Mouse (Mus musculus) E14TG2a.4 (cell line): Measurements from ENCODE around the gene Crp.

ENCODE experiments used
- H3K27me3 ChIP-seq: 2 replicates; pipeline ENCODE4 v1.6.1; 2014; ENCODE audit warnings: low read length, control low read depth; ENCODE audit not compliant: insufficient read depth
- H3K36me3 ChIP-seq: 2 replicates; pipeline ENCODE4 v1.6.1; 2014; ENCODE audit warnings: low read length, control low read depth; ENCODE audit not compliant: insufficient read depth
- H3K4me1 ChIP-seq: replicated peaks from 2 replicates; pipeline ENCODE4 v1.6.1; 2014; ENCODE audit warnings: low read depth, low read length, control low read depth
- H3K4me3 ChIP-seq: replicated peaks from 2 replicates; pipeline ENCODE4 v1.5.1; 2014; ENCODE audit warnings: mild to moderate bottlenecking, low read length
- H3K9me3 ChIP-seq: 2 replicates; pipeline ENCODE4 v1.6.1; 2014; ENCODE audit warnings: low read length, control low read depth
- CTCF ChIP-seq: conservative IDR thresholded peaks from 2 replicates; pipeline ENCODE4 v1.5.1; 2014; ENCODE audit warnings: low read length
- NANOG ChIP-seq: IDR thresholded peaks from 2 replicates; pipeline ENCODE4 v1.6.1; 2014; ENCODE audit warnings: borderline replicate concordance, low read length, mixed read lengths
- POU5F1 ChIP-seq: IDR thresholded peaks from 2 replicates; pipeline ENCODE4 v1.6.1; 2014; ENCODE audit warnings: low read length, borderline replicate concordance

The Crp gene

DNA sequence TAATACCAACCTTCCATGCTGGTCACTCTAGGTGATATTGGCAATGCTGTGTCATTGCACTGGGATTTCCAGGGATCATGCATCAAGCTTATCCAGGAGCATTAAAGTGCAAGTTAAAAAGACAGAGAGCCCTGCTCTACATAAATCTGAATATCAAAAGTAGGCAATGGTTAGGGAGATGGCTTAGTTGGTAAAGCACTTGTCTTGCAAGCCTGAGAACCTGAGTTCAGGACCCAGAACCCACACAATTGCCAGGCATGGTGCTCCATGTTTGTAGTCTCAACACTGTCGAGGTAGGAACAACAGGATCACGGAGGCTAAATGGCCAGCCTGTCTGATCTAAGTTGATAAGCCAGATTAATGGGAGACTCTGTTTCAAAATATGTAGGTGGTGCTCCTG, 3.5 kb downstream of the Crp start:
- Histone ChIP-seq H3K9me3 (no peaks in the 10 kb centered on the region), H3K36me3 (no peaks in the 10 kb centered on the region), H3K4me3 (no peak overlapping the region), H3K4me1 (peaks cover 5% of the 10 kb centered on the region), H3K27me3 (no peaks in the 10 kb centered on the region)
- no peak for TF ChIP-seq CTCF
- TF ChIP-seq NANOG: peak; percentile 90
- no peak for TF ChIP-seq POU5F1

GRCm38 (mm10) chr1:172701901-172702300, 4.0 kb downstream of the Crp start:
- TF ChIP-seq NANOG: no peak
- TF ChIP-seq CTCF: no peak
- no peak for TF ChIP-seq POU5F1
- Histone ChIP-seq H3K4me1 (peaks cover 5% of the 10 kb centered on the region), H3K4me3 (no peak overlapping the region), H3K36me3 (no peaks in the 10 kb centered on the region), H3K9me3 (no peaks in the 10 kb centered on the region), H3K27me3 (no peaks in the 10 kb centered on the region)

DNA sequence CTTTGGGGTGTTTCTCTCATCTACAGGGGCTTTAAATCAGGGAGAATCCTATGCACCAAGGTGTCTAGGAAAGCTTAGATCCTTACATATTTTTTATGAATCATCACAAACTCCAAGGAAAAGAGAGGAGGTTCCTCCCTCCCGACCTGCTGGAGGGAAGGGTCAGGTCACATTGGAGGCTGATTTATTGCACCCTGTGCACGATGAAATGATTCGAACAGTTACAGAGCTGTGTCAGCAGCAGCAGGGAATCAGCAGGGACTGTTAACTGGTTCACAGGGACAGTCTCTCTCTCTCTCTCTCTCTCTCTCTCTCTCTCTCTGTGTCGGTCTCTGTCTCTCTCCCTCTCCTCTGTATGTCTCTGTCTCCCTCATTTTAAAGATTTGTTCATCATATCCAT, 6.9 kb downstream of the Crp start:
- no peak overlapping the region for H3K4me3 ChIP-seq
- no peak for TF ChIP-seq NANOG
- no peak for TF ChIP-seq POU5F1
- no peak for TF ChIP-seq CTCF
- H3K9me3 ChIP-seq: 0 out of 2 replicates have a peak, but pooled peaks cover 3% of the 10 kb centered on the region

GRCm38 (mm10) chr1:172706243-172706642, 8.4 kb downstream of the Crp start:
- TF ChIP-seq NANOG (no peak), CTCF (no peak), POU5F1 (no peak)
- 0 out of 2 replicates have a peak, but pooled peaks cover 3% of the 10 kb centered on the region for H3K9me3 ChIP-seq
- no peaks in the 10 kb centered on the region for H3K36me3 ChIP-seq
- H3K4me3 ChIP-seq: no peak overlapping the region
- peaks cover 4% of the 10 kb centered on the region for H3K4me1 ChIP-seq
- no peaks in the 10 kb centered on the region for H3K27me3 ChIP-seq

More for the DNA sequence above, 6.9 kb downstream of the Crp start:
- no peaks in the 10 kb centered on the region for H3K27me3 ChIP-seq
- H3K36me3 ChIP-seq: no peaks in the 10 kb centered on the region
- peaks cover 5% of the 10 kb centered on the region for H3K4me1 ChIP-seq

- Histone ChIP-seq H3K4me3 (no peak overlapping the region), H3K9me3 (0 out of 2 replicates have a peak, but pooled peaks cover 3% of the 10 kb centered on the region), H3K36me3 (no peaks in the 10 kb centered on the region), H3K27me3 (no peaks in the 10 kb centered on the region), H3K4me1 (peaks cover 8% of the 10 kb centered on the region; the same call in 1 of the 2 replicates)
- TF ChIP-seq NANOG: no peak
- TF ChIP-seq POU5F1: no peak
- TF ChIP-seq CTCF: no peak
Observed at GRCm38 (mm10) chr1:172709788-172710350, 12.0 kb downstream of the Crp start.

GRCm38 (mm10) chr1:172711396-172711795, 13.5 kb downstream of the Crp start:
- TF ChIP-seq POU5F1 (no peak), CTCF (no peak), NANOG (no peak)
- peaks cover 8% of the 10 kb centered on the region; the same call in 1 of the 2 replicates for H3K4me1 ChIP-seq
- 0 out of 2 replicates have a peak, but pooled peaks cover 3% of the 10 kb centered on the region for H3K9me3 ChIP-seq
- no peaks in the 10 kb centered on the region for H3K36me3 ChIP-seq
- H3K4me3 ChIP-seq: no peak overlapping the region
- H3K27me3 ChIP-seq: no peaks in the 10 kb centered on the region

GRCm38 (mm10) chr1:172711962-172712361, 14.1 kb downstream of the Crp start:
- H3K36me3 ChIP-seq: no peaks in the 10 kb centered on the region
- peaks cover 8% of the 10 kb centered on the region; the same call in 1 of the 2 replicates for H3K4me1 ChIP-seq
- H3K9me3 ChIP-seq: 0 out of 2 replicates have a peak, but pooled peaks cover 3% of the 10 kb centered on the region
- H3K27me3 ChIP-seq: no peaks in the 10 kb centered on the region
- TF ChIP-seq POU5F1 (no peak), CTCF (no peak), NANOG (no peak)
- H3K4me3 ChIP-seq: no peak overlapping the region

- no peak overlapping the region for H3K4me3 ChIP-seq
- peaks cover 14% of the 10 kb centered on the region for H3K4me1 ChIP-seq
- no peaks in the 10 kb centered on the region for H3K27me3 ChIP-seq
- H3K9me3 ChIP-seq: no peaks in the 10 kb centered on the region
- H3K36me3 ChIP-seq: no peaks in the 10 kb centered on the region
- TF ChIP-seq CTCF (no peak), POU5F1 (no peak), NANOG (no peak)
Observed at GRCm38 (mm10) chr1:172751241-172751640, 53.4 kb downstream of the Crp start.

DNA sequence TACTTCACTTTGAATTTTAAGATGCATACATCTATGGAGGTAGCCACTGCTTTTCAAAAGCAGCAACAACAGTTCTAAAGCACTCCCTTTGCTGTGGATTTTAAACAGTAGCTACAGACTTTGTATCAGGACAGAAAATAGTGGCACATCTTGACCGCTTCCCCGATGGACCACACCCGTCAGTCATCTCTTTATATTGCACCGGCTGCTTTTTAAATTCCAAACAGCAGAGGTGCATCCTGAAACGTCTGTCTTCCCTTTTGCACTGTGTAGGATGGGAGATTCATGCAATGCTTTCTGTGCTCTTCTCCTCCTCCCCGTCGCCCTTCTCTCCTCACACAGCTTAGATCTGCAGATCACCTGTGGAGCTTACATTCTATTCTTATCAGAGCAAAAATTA, 57.3 kb downstream of the Crp start:
- H3K9me3 ChIP-seq: no peaks in the 10 kb centered on the region

More for the DNA sequence above, 57.3 kb downstream of the Crp start:
- Histone ChIP-seq H3K4me3 (no peak overlapping the region), H3K27me3 (no peaks in the 10 kb centered on the region), H3K4me1 (peaks cover 15% of the 10 kb centered on the region), H3K36me3 (no peaks in the 10 kb centered on the region)
- no peak for TF ChIP-seq POU5F1
- TF ChIP-seq NANOG: no peak
- no peak for TF ChIP-seq CTCF
